Mouse (Mus musculus): Measurements from ENCODE around the gene B3gat3. TPM values are rescaled to one million over a fixed set of nuclear protein-coding genes. Genes with fewer than 3 reads are reported as not detected.
"Not testable (repeated sequence)": the region's sequence is repeated elsewhere in the genome, so short reads cannot be mapped to it uniquely, and the experiment has no call there.

Gene B3gat3
- polyA plus RNA-seq, 1 experiment from 2014 or later: 82.8 TPM

- H3K4me2 ChIP-seq (replicated peaks): peak overlapping the region; percentile 72
- peak overlapping the region; percentile 71 for H3K9ac ChIP-seq
- H3K27me3 ChIP-seq: no peaks in the 10 kb centered on the region
- no peaks in the 10 kb centered on the region for H3K9me3 ChIP-seq (replicated peaks)
- H3K27ac ChIP-seq: peak overlapping the region; percentile 35; the same call in 1 of the 2 replicates
- peak overlapping the region; percentile 59 for H3K4me3 ChIP-seq
- WGBS: 15% methylated on average over 19 of the region's 19 CpGs
- H3K4me1 ChIP-seq: peaks cover 17% of the 10 kb centered on the region
- peaks cover 6% of the 10 kb centered on the region; the same call in 1 of the 2 replicates for H3K36me3 ChIP-seq
- no peak for ATAC-seq (ENCODE audit: low FRiP score)
These were observed 32.4 kb upstream of the B3gat3 start for GRCm38 (mm10) chr19:8887585-8888463.

GRCm38 (mm10) chr19:8888511-8889385 lies 31.4 kb upstream of the B3gat3 start, which contains the start of the genes 1810009A15Rik and Gm49416:
TSS of gene 1810009A15Rik (plus strand) at chr19:8888853.
TSS of gene Gm49416 (plus strand) at chr19:8888926.
- Histone ChIP-seq H3K9ac (peak within 1 kb of the TSS; percentile 71), H3K27ac (peak within 1 kb of the TSS; percentile 81), H3K9me3 (replicated peaks) (no peaks in the 10 kb centered on the region), H3K36me3 (peaks cover 6% of the 10 kb centered on the region; the same call in 1 of the 2 replicates), H3K4me3 (peak within 1 kb of the TSS; percentile 59), H3K4me1 (peaks cover 21% of the 10 kb centered on the region), H3K27me3 (no peaks in the 10 kb centered on the region), H3K4me2 (replicated peaks) (peak within 1 kb of the TSS; percentile 72)
- WGBS: under 1% methylated on average over 58 of the region's 58 CpGs
- peak; percentile 93 for ATAC-seq (ENCODE audit: low FRiP score)

GRCm38 (mm10) chr19:8892829-8893766 lies 27.1 kb upstream of the B3gat3 start, which contains the start of gene Ints5:
TSS of gene Ints5 (plus strand) at chr19:8893005.
- WGBS: 3% methylated on average over 54 of the region's 54 CpGs
- Histone ChIP-seq H3K9ac (peak within 1 kb of the TSS; percentile 90), H3K27me3 (no peaks in the 10 kb centered on the region), H3K4me2 (replicated peaks) (peak within 1 kb of the TSS; percentile 77), H3K4me1 (peaks cover 33% of the 10 kb centered on the region), H3K27ac (peak within 1 kb of the TSS; percentile 80), H3K9me3 (replicated peaks) (no peaks in the 10 kb centered on the region), H3K36me3 (peaks cover 30% of the 10 kb centered on the region), H3K4me3 (peak within 1 kb of the TSS; percentile 82)
- ATAC-seq (ENCODE audit: low FRiP score): peak; percentile 49

GRCm38 (mm10) chr19:8895397-8895960 lies 24.7 kb upstream of the B3gat3 start:
- no peaks in the 10 kb centered on the region for H3K9me3 ChIP-seq (replicated peaks)
- H3K4me3 ChIP-seq: no peak overlapping the region
- 91% methylated on average over 9 of the region's 9 CpGs for WGBS
- H3K27ac ChIP-seq: no peak overlapping the region
- peak overlapping the region; percentile 23; the same call in 1 of the 2 replicates for H3K9ac ChIP-seq
- H3K27me3 ChIP-seq: no peaks in the 10 kb centered on the region
- ATAC-seq (ENCODE audit: low FRiP score): no peak
- H3K4me2 ChIP-seq (replicated peaks): no peak overlapping the region
- peaks cover 28% of the 10 kb centered on the region for H3K36me3 ChIP-seq
- peaks cover 36% of the 10 kb centered on the region for H3K4me1 ChIP-seq

- H3K27ac ChIP-seq; H3K9me3 ChIP-seq (replicated peaks); H3K9ac ChIP-seq; H3K27me3 ChIP-seq; H3K4me2 ChIP-seq (replicated peaks); ATAC-seq (ENCODE audit: low FRiP score); H3K4me3 ChIP-seq: not testable (repeated sequence)
- 85% methylated on average over 5 of the region's 5 CpGs for WGBS
- peaks cover 36% of the 10 kb centered on the region for H3K4me1 ChIP-seq
- peaks cover 25% of the 10 kb centered on the region for H3K36me3 ChIP-seq
These were observed 23.9 kb upstream of the B3gat3 start for GRCm38 (mm10) chr19:8896231-8896630.

- peaks cover 36% of the 10 kb centered on the region for H3K4me1 ChIP-seq
These were observed 22.8 kb upstream of the B3gat3 start for GRCm38 (mm10) chr19:8897211-8897864.

GRCm38 (mm10) chr19:8897865-8898495 lies 22.2 kb upstream of the B3gat3 start, which contains the start of gene Ganab:
TSS of gene Ganab (plus strand) at chr19:8898071.
- Histone ChIP-seq H3K4me3 (peak within 1 kb of the TSS; percentile 86), H3K27me3 (no peaks in the 10 kb centered on the region), H3K27ac (peak within 1 kb of the TSS; percentile 85), H3K36me3 (peaks cover 34% of the 10 kb centered on the region), H3K4me1 (peaks cover 34% of the 10 kb centered on the region), H3K9ac (peak within 1 kb of the TSS; percentile 90), H3K9me3 (replicated peaks) (no peaks in the 10 kb centered on the region), H3K4me2 (replicated peaks) (peak within 1 kb of the TSS; percentile 80)
- peak; percentile 99 for ATAC-seq (ENCODE audit: low FRiP score)
- WGBS: under 1% methylated on average over 53 of the region's 53 CpGs

More at GRCm38 (mm10) chr19:8897211-8897864, 22.8 kb upstream of the B3gat3 start:
- peak overlapping the region; percentile 85 for H3K27ac ChIP-seq
- peak overlapping the region; percentile 86 for H3K4me3 ChIP-seq
- WGBS: 27% methylated on average over 21 of the region's 21 CpGs
- H3K9ac ChIP-seq: peak overlapping the region; percentile 67
- peak overlapping the region; percentile 80 for H3K4me2 ChIP-seq (replicated peaks)
- H3K9me3 ChIP-seq (replicated peaks); H3K27me3 ChIP-seq: not testable (repeated sequence)
- peak; percentile 53 for ATAC-seq (ENCODE audit: low FRiP score)
- peaks cover 29% of the 10 kb centered on the region for H3K36me3 ChIP-seq

GRCm38 (mm10) chr19:8898576-8898975 lies 21.6 kb upstream of the B3gat3 start:
- WGBS: 20% methylated on average over 13 of the region's 13 CpGs
- peak overlapping the region; percentile 80 for H3K4me2 ChIP-seq (replicated peaks)
- H3K4me1 ChIP-seq: peaks cover 31% of the 10 kb centered on the region
- peak overlapping the region; percentile 90 for H3K9ac ChIP-seq
- no peaks in the 10 kb centered on the region for H3K27me3 ChIP-seq
- H3K4me3 ChIP-seq: peak overlapping the region; percentile 86
- H3K36me3 ChIP-seq: peaks cover 38% of the 10 kb centered on the region
- no peak for ATAC-seq (ENCODE audit: low FRiP score)
- H3K9me3 ChIP-seq (replicated peaks): no peaks in the 10 kb centered on the region
- peak overlapping the region; percentile 85 for H3K27ac ChIP-seq

- Histone ChIP-seq H3K27me3 (no peaks in the 10 kb centered on the region), H3K4me3 (peak overlapping the region; percentile 86), H3K9ac (peak overlapping the region; percentile 90), H3K9me3 (replicated peaks) (no peaks in the 10 kb centered on the region), H3K4me2 (replicated peaks) (peak overlapping the region; percentile 80), H3K27ac (no peak overlapping the region), H3K36me3 (peaks cover 38% of the 10 kb centered on the region), H3K4me1 (peaks cover 27% of the 10 kb centered on the region)
- 62% methylated on average over 3 of the region's 3 CpGs for WGBS
- ATAC-seq (ENCODE audit: low FRiP score): no peak
These were observed 21.1 kb upstream of the B3gat3 start for GRCm38 (mm10) chr19:8899079-8899478.

GRCm38 (mm10) chr19:8903412-8903811 lies 16.8 kb upstream of the B3gat3 start:
- H3K4me3 ChIP-seq: no peak overlapping the region
- no peak for ATAC-seq (ENCODE audit: low FRiP score)

More at GRCm38 (mm10) chr19:8903412-8903811, 16.8 kb upstream of the B3gat3 start:
- no peaks in the 10 kb centered on the region for H3K9me3 ChIP-seq (replicated peaks)
- no peak overlapping the region for H3K4me2 ChIP-seq (replicated peaks)
- H3K27ac ChIP-seq: no peak overlapping the region
- no peaks in the 10 kb centered on the region for H3K27me3 ChIP-seq
- WGBS: 94% methylated on average over 5 of the region's 5 CpGs
- no peak overlapping the region for H3K9ac ChIP-seq
- H3K36me3 ChIP-seq: peaks cover 54% of the 10 kb centered on the region
- peaks cover 11% of the 10 kb centered on the region for H3K4me1 ChIP-seq
